Mouse (Mus musculus): ENCODE results near the gene Zfp867.

- TF ChIP-seq CTCF (IDR thresholded peaks at IDR 0.05), result no peak
- TF ChIP-seq EP300 (IDR thresholded peaks at IDR 0.05), result no peak
These were observed 47.6 kb upstream of the Zfp867 start for GRCm38 (mm10) chr11:59519741-59520495.

Data from lung, postnatal 0 days (tissue).